Mouse (Mus musculus): Measurements from ENCODE around the gene Olfr814.
"Not testable (repeated sequence)": the region's sequence is repeated elsewhere in the genome, so short reads cannot be mapped to it uniquely, and the experiment has no call there.

The Olfr814 gene

GRCm38 (mm10) chr10:129879751-129880150 is at the start of gene Olfr814:
Gene Olfr814 (minus strand): TSS chr10:129879851.
- POLR2A ChIA-PET, CTCF ChIA-PET: not testable (repeated sequence)

- ChIA-PET CTCF (no interaction called here), POLR2A (no interaction called here)
These were observed 35.8 kb upstream of the Olfr814 start, which contains the start of gene Olfr816 for GRCm38 (mm10) chr10:129915497-129915896. Gene Olfr816 (minus strand): TSS chr10:129915597.

- CTCF ChIA-PET, result not testable (repeated sequence)
These were observed 26.1 kb upstream of the Olfr814 start, which contains the start of gene Olfr815 for GRCm38 (mm10) chr10:129905767-129906166. Gene Olfr815 (minus strand): TSS chr10:129905867.

GRCm38 (mm10) chr10:129885934-129886333 is 6.3 kb upstream of the Olfr814 start:
- ChIA-PET CTCF (no interaction called here), POLR2A (no interaction called here)

More at GRCm38 (mm10) chr10:129905767-129906166, 26.1 kb upstream of the Olfr814 start, which contains the start of gene Olfr815:
- POLR2A ChIA-PET, result not testable (repeated sequence)

GRCm38 (mm10) chr10:129885496-129885895 is 5.8 kb upstream of the Olfr814 start:
- CTCF ChIA-PET, POLR2A ChIA-PET: not testable (repeated sequence)

- CTCF ChIA-PET, result no interaction called here
These were observed 24.6 kb downstream of the Olfr814 start, which contains the start of gene Olfr813 for GRCm38 (mm10) chr10:129855067-129855466. Gene Olfr813 (plus strand): TSS chr10:129855367.

GRCm38 (mm10) chr10:129847343-129847742 is 32.3 kb downstream of the Olfr814 start:
- ChIA-PET POLR2A (no interaction called here), CTCF (no interaction called here)

More at GRCm38 (mm10) chr10:129855067-129855466, 24.6 kb downstream of the Olfr814 start, which contains the start of gene Olfr813:
- POLR2A ChIA-PET, result no interaction called here

- POLR2A ChIA-PET, result no interaction called here
- CTCF ChIA-PET, result no interaction called here
These were observed 33.7 kb downstream of the Olfr814 start, which contains the start of gene Olfr812 for GRCm38 (mm10) chr10:129845994-129846393. Gene Olfr812 (minus strand): TSS chr10:129846094.
